Mouse (Mus musculus) bone marrow, adult 2 months (tissue): ENCODE results near the gene E130116L18Rik.

Source experiments
- CTCF ChIP-seq: fragments of 200-500 bp; IDR thresholded peaks from 2 replicates; pipeline ENCODE4 v1.5.1; 2011; ENCODE audit warnings: low read length, control low read depth; ENCODE audit not compliant: control insufficient read depth, insufficient read depth
- POLR2A ChIP-seq: fragments of 200-500 bp; IDR thresholded peaks from 2 replicates; pipeline ENCODE4 v1.6.1; 2011; ENCODE audit warnings: low read depth, mild to moderate bottlenecking, control low read depth, low read length, borderline replicate concordance; ENCODE audit not compliant: control insufficient read depth

- TF ChIP-seq CTCF = no peak
- TF ChIP-seq POLR2A = no peak
These were observed 1.3 kb downstream of the E130116L18Rik start, which contains the start of gene Galnt11 for GRCm38 (mm10) chr5:25221604-25222003.
